Mouse (Mus musculus): ENCODE data around the gene Alkbh4. TPM values are rescaled to one million over a fixed set of nuclear protein-coding genes. Genes with fewer than 3 reads are reported as not detected.
A peak's percentile ranks its signal among the peaks of the same experiment; 100 is the strongest.
"Not testable (repeated sequence)": the region's sequence is repeated elsewhere in the genome, so short reads cannot be mapped to it uniquely, and the experiment has no call there.

Alkbh4 gene
- polyA plus RNA-seq, 1 experiment from 2014 or later: 22.8 TPM

- H3K27me3 ChIP-seq (replicated peaks); H3K36me3 ChIP-seq (replicated peaks); H3K4me2 ChIP-seq; H3K27ac ChIP-seq; ATAC-seq (replicated peaks); H3K9ac ChIP-seq; H3K4me3 ChIP-seq; H3K9me3 ChIP-seq: not testable (repeated sequence)
- H3K4me1 ChIP-seq: peaks cover 23% of the 10 kb centered on the region
- WGBS: 42% methylated on average over 4 of the region's 4 CpGs
Observed at GRCm38 (mm10) chr5:136113546-136113945, 22.4 kb upstream of the Alkbh4 start.

GRCm38 (mm10) chr5:136115891-136116783, 19.8 kb upstream of the Alkbh4 start, which contains the start of gene Polr2j:
Gene Polr2j (plus strand): TSS chr5:136116631.
- Histone ChIP-seq H3K27ac (peak within 1 kb of the TSS; percentile 83), H3K9me3 (no peaks in the 10 kb centered on the region), H3K4me2 (peak within 1 kb of the TSS; percentile 94), H3K27me3 (replicated peaks) (no peaks in the 10 kb centered on the region), H3K4me1 (peaks cover 26% of the 10 kb centered on the region), H3K4me3 (peak within 1 kb of the TSS; percentile 98), H3K36me3 (replicated peaks) (peaks cover 12% of the 10 kb centered on the region), H3K9ac (peak within 1 kb of the TSS; percentile 98)
- peak; percentile 95 for ATAC-seq (replicated peaks)
- 3% methylated on average over 42 of the region's 42 CpGs for WGBS

- Histone ChIP-seq H3K4me1 (peaks cover 26% of the 10 kb centered on the region), H3K9me3 (no peaks in the 10 kb centered on the region), H3K36me3 (replicated peaks) (peaks cover 18% of the 10 kb centered on the region), H3K4me2 (peak overlapping the region; percentile 94), H3K27me3 (replicated peaks) (no peaks in the 10 kb centered on the region), H3K4me3 (peak overlapping the region; percentile 98), H3K9ac (peak overlapping the region; percentile 98), H3K27ac (peak overlapping the region; percentile 83)
- ATAC-seq (replicated peaks): peak; percentile 69
- 0% methylated on average over 22 of the region's 22 CpGs for WGBS
Observed at GRCm38 (mm10) chr5:136116784-136117112, 19.2 kb upstream of the Alkbh4 start.

GRCm38 (mm10) chr5:136122165-136122564, 13.8 kb upstream of the Alkbh4 start:
- 88% methylated on average over 10 of the region's 10 CpGs for WGBS
- Histone ChIP-seq H3K36me3 (replicated peaks) (peaks cover 40% of the 10 kb centered on the region), H3K9me3 (no peaks in the 10 kb centered on the region), H3K4me1 (peaks cover 17% of the 10 kb centered on the region), H3K27ac (no peak overlapping the region), H3K27me3 (replicated peaks) (no peaks in the 10 kb centered on the region), H3K9ac (no peak overlapping the region), H3K4me2 (no peak overlapping the region), H3K4me3 (no peak overlapping the region)
- no peak for ATAC-seq (replicated peaks)

- H3K27me3 ChIP-seq (replicated peaks): no peaks in the 10 kb centered on the region
- peak overlapping the region; percentile 79 for H3K4me3 ChIP-seq
- ATAC-seq (replicated peaks): peak; percentile 18; the same call in 1 of the 2 replicates
- 8% methylated on average over 20 of the region's 20 CpGs for WGBS
- peaks cover 11% of the 10 kb centered on the region for H3K36me3 ChIP-seq (replicated peaks)
- peak overlapping the region; percentile 51; the same call in 1 of the 2 replicates for H3K27ac ChIP-seq
- H3K9me3 ChIP-seq: no peaks in the 10 kb centered on the region
- peaks cover 27% of the 10 kb centered on the region for H3K4me1 ChIP-seq
- peak overlapping the region; percentile 71 for H3K9ac ChIP-seq
- peak overlapping the region; percentile 84 for H3K4me2 ChIP-seq
Observed at GRCm38 (mm10) chr5:136136292-136136990, 495 bp downstream of the Alkbh4 start.

GRCm38 (mm10) chr5:136137658-136138274, 1.8 kb downstream of the Alkbh4 start:
- Histone ChIP-seq H3K9ac (no peak overlapping the region), H3K4me1 (peaks cover 27% of the 10 kb centered on the region), H3K36me3 (replicated peaks) (peaks cover 14% of the 10 kb centered on the region), H3K9me3 (no peaks in the 10 kb centered on the region), H3K4me3 (no peak overlapping the region), H3K27me3 (replicated peaks) (no peaks in the 10 kb centered on the region), H3K27ac (no peak overlapping the region), H3K4me2 (peak overlapping the region; percentile 84)
- WGBS: 77% methylated on average over 13 of the region's 13 CpGs
- no peak for ATAC-seq (replicated peaks)

GRCm38 (mm10) chr5:136139393-136139792, 3.4 kb downstream of the Alkbh4 start:
- Histone ChIP-seq H3K9me3 (no peaks in the 10 kb centered on the region), H3K4me1 (peaks cover 27% of the 10 kb centered on the region), H3K4me3 (no peak overlapping the region), H3K27ac (no peak overlapping the region), H3K27me3 (replicated peaks) (no peaks in the 10 kb centered on the region), H3K4me2 (no peak overlapping the region), H3K36me3 (replicated peaks) (peaks cover 14% of the 10 kb centered on the region), H3K9ac (no peak overlapping the region)
- 96% methylated on average over 13 of the region's 13 CpGs for WGBS
- ATAC-seq (replicated peaks): no peak

- H3K4me1 ChIP-seq: peaks cover 20% of the 10 kb centered on the region
- H3K9ac ChIP-seq: no peak overlapping the region
- no peak overlapping the region for H3K4me3 ChIP-seq
- H3K9me3 ChIP-seq: no peaks in the 10 kb centered on the region
- no peak overlapping the region for H3K4me2 ChIP-seq
- H3K27me3 ChIP-seq (replicated peaks): no peaks in the 10 kb centered on the region
- ATAC-seq (replicated peaks): no peak
- 95% methylated on average over 10 of the region's 10 CpGs for WGBS
- H3K36me3 ChIP-seq (replicated peaks): peaks cover 14% of the 10 kb centered on the region
- H3K27ac ChIP-seq: no peak overlapping the region
Observed at GRCm38 (mm10) chr5:136140057-136140482, 4.1 kb downstream of the Alkbh4 start.

- H3K4me1 ChIP-seq: 0 out of 2 replicates have a peak, but pooled peaks cover 4% of the 10 kb centered on the region
- no peak for ATAC-seq (replicated peaks)
- H3K9me3 ChIP-seq: no peaks in the 10 kb centered on the region
- no peaks in the 10 kb centered on the region for H3K27me3 ChIP-seq (replicated peaks)
- H3K4me2 ChIP-seq: no peak overlapping the region
- peaks cover 14% of the 10 kb centered on the region for H3K36me3 ChIP-seq (replicated peaks)
- H3K9ac ChIP-seq: no peak overlapping the region
- H3K4me3 ChIP-seq: no peak overlapping the region
- no peak overlapping the region for H3K27ac ChIP-seq
- WGBS: 79% methylated on average over 5 of the region's 5 CpGs
Observed at GRCm38 (mm10) chr5:136142746-136143145, 6.8 kb downstream of the Alkbh4 start.

GRCm38 (mm10) chr5:136143161-136143755, 7.3 kb downstream of the Alkbh4 start:
- H3K27ac ChIP-seq: no peak overlapping the region
- WGBS: 85% methylated on average over 6 of the region's 6 CpGs
- H3K4me3 ChIP-seq: no peak overlapping the region
- H3K9ac ChIP-seq: no peak overlapping the region
- H3K4me2 ChIP-seq: no peak overlapping the region
- no peak for ATAC-seq (replicated peaks)
- no peaks in the 10 kb centered on the region for H3K9me3 ChIP-seq
- peaks cover 14% of the 10 kb centered on the region for H3K36me3 ChIP-seq (replicated peaks)
- 0 out of 2 replicates have a peak, but pooled peaks cover under 1% of the 10 kb centered on the region for H3K4me1 ChIP-seq
- no peaks in the 10 kb centered on the region for H3K27me3 ChIP-seq (replicated peaks)

- no peak overlapping the region for H3K4me3 ChIP-seq
- peaks cover 14% of the 10 kb centered on the region for H3K36me3 ChIP-seq (replicated peaks)
- 75% methylated on average over 12 of the region's 12 CpGs for WGBS
- H3K4me1 ChIP-seq: no peaks in the 10 kb centered on the region
- no peak for ATAC-seq (replicated peaks)
- H3K9me3 ChIP-seq: no peaks in the 10 kb centered on the region
- H3K27ac ChIP-seq: no peak overlapping the region
- H3K27me3 ChIP-seq (replicated peaks): no peaks in the 10 kb centered on the region
- H3K9ac ChIP-seq: no peak overlapping the region
- no peak overlapping the region for H3K4me2 ChIP-seq
Observed at GRCm38 (mm10) chr5:136144606-136145430, 8.9 kb downstream of the Alkbh4 start.
